Mouse (Mus musculus) ovary, adult 18-20 months (tissue): ENCODE data around the gene Elavl4.

Experiments used
- DNase-seq: peaks from one replicate; pipeline ENCODE4 v3.0.0; 2022; ENCODE audit warnings: low spot score, mixed read lengths

The Elavl4 gene

DNA sequence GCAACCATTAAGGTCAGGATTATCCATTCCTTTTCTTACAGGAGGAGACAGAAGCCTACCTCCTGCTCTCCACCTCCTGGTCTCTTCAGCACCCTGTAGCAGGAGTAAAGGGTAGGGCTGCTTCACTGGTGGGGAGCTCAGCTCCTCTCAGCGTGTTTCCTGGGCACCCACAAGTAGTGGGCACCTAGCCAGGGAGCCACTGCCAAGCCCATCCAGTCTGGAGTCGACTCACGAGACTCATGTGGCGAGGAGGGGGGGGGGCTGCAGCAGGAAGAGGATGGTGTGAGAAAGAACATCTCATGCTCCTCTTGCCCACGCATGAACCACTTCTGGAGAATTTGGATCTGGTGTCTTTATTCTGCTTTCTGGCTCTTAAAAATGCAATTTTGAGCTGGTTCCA lies 186.5 kb downstream of the Elavl4 start:
- no peak for DNase-seq

GRCm38 (mm10) chr4:110161600-110161999 lies 190.1 kb downstream of the Elavl4 start:
- no peak for DNase-seq

DNA sequence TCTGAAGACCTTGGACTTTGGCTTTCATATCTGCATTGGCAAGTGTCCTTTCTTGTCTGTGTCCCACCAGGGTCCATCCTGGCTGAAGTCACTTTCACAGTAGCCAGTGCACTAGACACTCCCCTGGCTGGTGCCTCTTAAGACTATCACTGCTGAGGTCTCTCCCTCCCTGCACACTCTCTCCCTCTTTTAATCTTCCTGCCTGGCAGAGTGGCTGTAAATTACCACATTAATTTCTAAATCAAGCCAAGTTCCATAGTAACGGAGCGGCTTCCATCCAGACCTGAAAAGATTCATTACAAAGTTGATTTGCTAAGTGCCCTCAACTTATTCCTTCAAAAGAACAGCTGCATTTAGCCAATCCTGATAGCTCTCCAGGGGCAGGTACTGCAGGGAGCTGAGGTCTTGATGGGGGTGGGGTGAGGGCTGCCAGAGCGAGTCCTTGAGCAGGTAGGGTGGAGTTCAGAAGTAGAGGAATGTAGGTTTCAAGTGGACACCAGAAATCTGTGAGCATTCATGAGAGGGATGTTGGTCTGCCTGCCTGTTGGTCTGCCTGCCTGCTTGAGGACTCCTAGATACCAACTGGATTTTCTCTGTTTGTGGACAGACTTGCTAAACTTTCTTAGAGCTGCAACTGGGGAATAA lies 194.1 kb downstream of the Elavl4 start:
- no peak for DNase-seq

DNA sequence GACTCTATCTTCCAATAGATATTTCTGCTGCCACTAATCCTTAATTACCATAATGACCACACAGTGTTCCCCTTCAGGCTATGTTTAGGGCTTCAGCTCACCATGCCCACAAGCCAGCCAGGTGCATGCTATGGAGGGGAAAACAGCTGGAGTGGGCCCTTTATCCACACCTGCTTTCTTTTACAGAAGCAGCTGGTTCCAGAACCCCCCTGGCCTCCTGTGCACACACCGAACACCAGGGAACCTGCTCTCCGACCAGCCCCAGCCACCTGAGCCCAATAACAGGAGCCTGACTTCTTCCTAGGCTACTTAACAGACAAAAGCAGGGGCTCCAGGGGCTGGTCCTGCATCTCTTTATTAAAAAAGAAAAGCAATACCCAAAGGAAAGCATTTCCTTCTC lies 195.8 kb downstream of the Elavl4 start:
- no peak for DNase-seq
